Mouse (Mus musculus): ENCODE measurements around the gene Tspan33.
"Not testable (repeated sequence)": the region's sequence is repeated elsewhere in the genome, so short reads cannot be mapped to it uniquely, and the experiment has no call there.

Tspan33 gene

GRCm38 (mm10) chr6:29693953-29694352 is at the start of gene Tspan33:
TSS of gene Tspan33 (plus strand) at chr6:29694222.
- ATAC-seq (ENCODE audit: insufficient number of reproducible peaks, low FRiP score, low TSS enrichment), result peak; percentile 99

- ATAC-seq (ENCODE audit: insufficient number of reproducible peaks, low FRiP score, low TSS enrichment), result peak; percentile 61; the same call in 1 of the 2 replicates
Observed at GRCm38 (mm10) chr6:29649494-29650169, 44.4 kb upstream of the Tspan33 start.

GRCm38 (mm10) chr6:29650170-29650549 is 43.9 kb upstream of the Tspan33 start:
- no peak for ATAC-seq (ENCODE audit: insufficient number of reproducible peaks, low FRiP score, low TSS enrichment)

GRCm38 (mm10) chr6:29653271-29653670 is 40.8 kb upstream of the Tspan33 start:
- ATAC-seq (ENCODE audit: insufficient number of reproducible peaks, low FRiP score, low TSS enrichment), result no peak

- ATAC-seq (ENCODE audit: insufficient number of reproducible peaks, low FRiP score, low TSS enrichment), result no peak
Observed at GRCm38 (mm10) chr6:29658626-29659475, 35.2 kb upstream of the Tspan33 start.

GRCm38 (mm10) chr6:29659964-29660363 is 34.1 kb upstream of the Tspan33 start:
- ATAC-seq (ENCODE audit: insufficient number of reproducible peaks, low FRiP score, low TSS enrichment), result no peak

GRCm38 (mm10) chr6:29660662-29661307 is 33.2 kb upstream of the Tspan33 start:
- ATAC-seq (ENCODE audit: insufficient number of reproducible peaks, low FRiP score, low TSS enrichment), result no peak

- no peak for ATAC-seq (ENCODE audit: insufficient number of reproducible peaks, low FRiP score, low TSS enrichment)
Observed at GRCm38 (mm10) chr6:29667266-29667665, 26.8 kb upstream of the Tspan33 start.

GRCm38 (mm10) chr6:29671741-29672140 is 22.3 kb upstream of the Tspan33 start:
- no peak for ATAC-seq (ENCODE audit: insufficient number of reproducible peaks, low FRiP score, low TSS enrichment)

GRCm38 (mm10) chr6:29672563-29673411 is 21.2 kb upstream of the Tspan33 start:
- ATAC-seq (ENCODE audit: insufficient number of reproducible peaks, low FRiP score, low TSS enrichment), result no peak

GRCm38 (mm10) chr6:29673739-29674138 is 20.3 kb upstream of the Tspan33 start:
- no peak for ATAC-seq (ENCODE audit: insufficient number of reproducible peaks, low FRiP score, low TSS enrichment)

- not testable (repeated sequence) for ATAC-seq (ENCODE audit: insufficient number of reproducible peaks, low FRiP score, low TSS enrichment)
Observed at GRCm38 (mm10) chr6:29679947-29680550, 14.0 kb upstream of the Tspan33 start.

- ATAC-seq (ENCODE audit: insufficient number of reproducible peaks, low FRiP score, low TSS enrichment), result no peak
Observed at GRCm38 (mm10) chr6:29681853-29682252, 12.2 kb upstream of the Tspan33 start.

- no peak for ATAC-seq (ENCODE audit: insufficient number of reproducible peaks, low FRiP score, low TSS enrichment)
Observed at GRCm38 (mm10) chr6:29684686-29685085, 9.3 kb upstream of the Tspan33 start.

GRCm38 (mm10) chr6:29685952-29686351 is 8.1 kb upstream of the Tspan33 start:
- ATAC-seq (ENCODE audit: insufficient number of reproducible peaks, low FRiP score, low TSS enrichment), result no peak

GRCm38 (mm10) chr6:29689458-29689857 is 4.6 kb upstream of the Tspan33 start:
- ATAC-seq (ENCODE audit: insufficient number of reproducible peaks, low FRiP score, low TSS enrichment), result no peak

- ATAC-seq (ENCODE audit: insufficient number of reproducible peaks, low FRiP score, low TSS enrichment), result 0 out of 2 replicates have a peak, but pooled peaks have one; percentile 21
Observed at GRCm38 (mm10) chr6:29694375-29695289, 610 bp downstream of the Tspan33 start.

GRCm38 (mm10) chr6:29695290-29695674 is 1.3 kb downstream of the Tspan33 start:
- ATAC-seq (ENCODE audit: insufficient number of reproducible peaks, low FRiP score, low TSS enrichment), result no peak

GRCm38 (mm10) chr6:29695975-29696374 is 2.0 kb downstream of the Tspan33 start:
- no peak for ATAC-seq (ENCODE audit: insufficient number of reproducible peaks, low FRiP score, low TSS enrichment)

All from cerebellum, adult (tissue).